Mouse (Mus musculus): ENCODE data around the gene 1700019N19Rik. TPM values are rescaled to one million over a fixed set of nuclear protein-coding genes. Genes with fewer than 3 reads are reported as not detected.
A peak's percentile ranks its signal among the peaks of the same experiment; 100 is the strongest.

Gene 1700019N19Rik
- polyA plus RNA-seq, 1 experiment from 2014 or later: not detected

GRCm38 (mm10) chr19:58789194-58789593, 5.1 kb downstream of the 1700019N19Rik start:
- H3K4me2 ChIP-seq (ENCODE audit: low read depth, low read length): no peak overlapping the region
- H3K4me3 ChIP-seq (ENCODE audit: low read depth, low read length): no peak overlapping the region
- DNase-seq (ENCODE audit: low spot score) (no peak), ATAC-seq (replicated peaks; ENCODE audit: insufficient number of reproducible peaks, low FRiP score, low TSS enrichment, low read depth) (no peak)
- 74% methylated on average over 11 of the region's 11 CpGs for WGBS
- no peak overlapping the region for H3K27ac ChIP-seq (replicated peaks; ENCODE audit: low read depth, low read length)
- H3K9me3 ChIP-seq (replicated peaks; ENCODE audit: control insufficient read depth, low read length): no peaks in the 10 kb centered on the region
- H3K36me3 ChIP-seq (replicated peaks; ENCODE audit: control insufficient read depth, insufficient read depth, low read depth, low read length): no peaks in the 10 kb centered on the region
- H3K4me1 ChIP-seq (ENCODE audit: control insufficient read depth, insufficient read depth, low read length): no peaks in the 10 kb centered on the region
- no peak overlapping the region for H3K9ac ChIP-seq (replicated peaks; ENCODE audit: low read length)
- H3K27me3 ChIP-seq (ENCODE audit: control insufficient read depth, insufficient read depth, low read length): no peaks in the 10 kb centered on the region

GRCm38 (mm10) chr19:58783938-58784337, 10.3 kb downstream of the 1700019N19Rik start:
- ATAC-seq (replicated peaks; ENCODE audit: insufficient number of reproducible peaks, low FRiP score, low TSS enrichment, low read depth) (no peak), DNase-seq (ENCODE audit: low spot score) (no peak)
- H3K36me3 ChIP-seq (replicated peaks; ENCODE audit: control insufficient read depth, insufficient read depth, low read depth, low read length): no peaks in the 10 kb centered on the region
- H3K27ac ChIP-seq (replicated peaks; ENCODE audit: low read depth, low read length): no peak overlapping the region
- H3K4me2 ChIP-seq (ENCODE audit: low read depth, low read length): no peak overlapping the region
- H3K9ac ChIP-seq (replicated peaks; ENCODE audit: low read length): no peak overlapping the region
- no peaks in the 10 kb centered on the region for H3K27me3 ChIP-seq (ENCODE audit: control insufficient read depth, insufficient read depth, low read length)
- H3K4me3 ChIP-seq (ENCODE audit: low read depth, low read length): no peak overlapping the region
- H3K4me1 ChIP-seq (ENCODE audit: control insufficient read depth, insufficient read depth, low read length): no peaks in the 10 kb centered on the region
- WGBS: 45% methylated on average over 7 of the region's 7 CpGs
- no peaks in the 10 kb centered on the region for H3K9me3 ChIP-seq (replicated peaks; ENCODE audit: control insufficient read depth, low read length)

GRCm38 (mm10) chr19:58781566-58781965, 12.7 kb downstream of the 1700019N19Rik start:
- ATAC-seq (replicated peaks; ENCODE audit: insufficient number of reproducible peaks, low FRiP score, low TSS enrichment, low read depth) (no peak), DNase-seq (ENCODE audit: low spot score) (no peak)

GRCm38 (mm10) chr19:58776461-58776860, 17.8 kb downstream of the 1700019N19Rik start:
- ATAC-seq (replicated peaks; ENCODE audit: insufficient number of reproducible peaks, low FRiP score, low TSS enrichment, low read depth) (no peak), DNase-seq (ENCODE audit: low spot score) (no peak)
- Histone ChIP-seq H3K9me3 (replicated peaks; ENCODE audit: control insufficient read depth, low read length) (no peaks in the 10 kb centered on the region), H3K4me1 (ENCODE audit: control insufficient read depth, insufficient read depth, low read length) (no peaks in the 10 kb centered on the region), H3K4me2 (ENCODE audit: low read depth, low read length) (no peak overlapping the region), H3K4me3 (ENCODE audit: low read depth, low read length) (no peak overlapping the region), H3K36me3 (replicated peaks; ENCODE audit: control insufficient read depth, insufficient read depth, low read depth, low read length) (no peaks in the 10 kb centered on the region), H3K27ac (replicated peaks; ENCODE audit: low read depth, low read length) (no peak overlapping the region), H3K27me3 (ENCODE audit: control insufficient read depth, insufficient read depth, low read length) (no peaks in the 10 kb centered on the region), H3K9ac (replicated peaks; ENCODE audit: low read length) (no peak overlapping the region)
- WGBS: 66% methylated on average over 5 of the region's 5 CpGs

More at GRCm38 (mm10) chr19:58781566-58781965, 12.7 kb downstream of the 1700019N19Rik start:
- H3K9ac ChIP-seq (replicated peaks; ENCODE audit: low read length): no peak overlapping the region
- WGBS: 56% methylated on average over 4 of the region's 4 CpGs
- H3K27ac ChIP-seq (replicated peaks; ENCODE audit: low read depth, low read length): no peak overlapping the region
- no peak overlapping the region for H3K4me3 ChIP-seq (ENCODE audit: low read depth, low read length)
- no peaks in the 10 kb centered on the region for H3K9me3 ChIP-seq (replicated peaks; ENCODE audit: control insufficient read depth, low read length)
- H3K4me2 ChIP-seq (ENCODE audit: low read depth, low read length): no peak overlapping the region
- no peaks in the 10 kb centered on the region for H3K4me1 ChIP-seq (ENCODE audit: control insufficient read depth, insufficient read depth, low read length)
- H3K36me3 ChIP-seq (replicated peaks; ENCODE audit: control insufficient read depth, insufficient read depth, low read depth, low read length): no peaks in the 10 kb centered on the region
- no peaks in the 10 kb centered on the region for H3K27me3 ChIP-seq (ENCODE audit: control insufficient read depth, insufficient read depth, low read length)

GRCm38 (mm10) chr19:58767329-58767728, 26.9 kb downstream of the 1700019N19Rik start:
- Histone ChIP-seq H3K9ac (replicated peaks; ENCODE audit: low read length) (no peak overlapping the region), H3K9me3 (replicated peaks; ENCODE audit: control insufficient read depth, low read length) (no peaks in the 10 kb centered on the region), H3K27me3 (ENCODE audit: control insufficient read depth, insufficient read depth, low read length) (no peaks in the 10 kb centered on the region), H3K4me1 (ENCODE audit: control insufficient read depth, insufficient read depth, low read length) (no peaks in the 10 kb centered on the region), H3K4me2 (ENCODE audit: low read depth, low read length) (no peak overlapping the region), H3K36me3 (replicated peaks; ENCODE audit: control insufficient read depth, insufficient read depth, low read depth, low read length) (no peaks in the 10 kb centered on the region), H3K4me3 (ENCODE audit: low read depth, low read length) (no peak overlapping the region), H3K27ac (replicated peaks; ENCODE audit: low read depth, low read length) (no peak overlapping the region)
- 67% methylated on average over 6 of the region's 6 CpGs for WGBS
- ATAC-seq (replicated peaks; ENCODE audit: insufficient number of reproducible peaks, low FRiP score, low TSS enrichment, low read depth) (no peak), DNase-seq (ENCODE audit: low spot score) (no peak)

- H3K27ac ChIP-seq (replicated peaks; ENCODE audit: low read depth, low read length): no peak overlapping the region
- ATAC-seq (replicated peaks; ENCODE audit: insufficient number of reproducible peaks, low FRiP score, low TSS enrichment, low read depth) (peak; percentile 54; the same call in 1 of the 2 replicates), DNase-seq (ENCODE audit: low spot score) (peak; percentile 78)
- no peaks in the 10 kb centered on the region for H3K9me3 ChIP-seq (replicated peaks; ENCODE audit: control insufficient read depth, low read length)
- 9% methylated on average over 12 of the region's 12 CpGs for WGBS
- H3K9ac ChIP-seq (replicated peaks; ENCODE audit: low read length): no peak overlapping the region
- no peak overlapping the region for H3K4me3 ChIP-seq (ENCODE audit: low read depth, low read length)
- no peak overlapping the region for H3K4me2 ChIP-seq (ENCODE audit: low read depth, low read length)
- H3K27me3 ChIP-seq (ENCODE audit: control insufficient read depth, insufficient read depth, low read length): no peaks in the 10 kb centered on the region
- no peaks in the 10 kb centered on the region for H3K4me1 ChIP-seq (ENCODE audit: control insufficient read depth, insufficient read depth, low read length)
- H3K36me3 ChIP-seq (replicated peaks; ENCODE audit: control insufficient read depth, insufficient read depth, low read depth, low read length): no peaks in the 10 kb centered on the region
Observed at GRCm38 (mm10) chr19:58762848-58763541, 31.3 kb downstream of the 1700019N19Rik start.

- no peak overlapping the region for H3K9ac ChIP-seq (replicated peaks; ENCODE audit: low read length)
- H3K27me3 ChIP-seq (ENCODE audit: control insufficient read depth, insufficient read depth, low read length): no peaks in the 10 kb centered on the region
- H3K4me2 ChIP-seq (ENCODE audit: low read depth, low read length): no peak overlapping the region
- no peaks in the 10 kb centered on the region for H3K4me1 ChIP-seq (ENCODE audit: control insufficient read depth, insufficient read depth, low read length)
- no peak for ATAC-seq (replicated peaks; ENCODE audit: insufficient number of reproducible peaks, low FRiP score, low TSS enrichment, low read depth)
- H3K27ac ChIP-seq (replicated peaks; ENCODE audit: low read depth, low read length): no peak overlapping the region
- no peaks in the 10 kb centered on the region for H3K9me3 ChIP-seq (replicated peaks; ENCODE audit: control insufficient read depth, low read length)
- WGBS: 17% methylated on average over 6 of the region's 6 CpGs
- DNase-seq (ENCODE audit: low spot score): no peak
- no peak overlapping the region for H3K4me3 ChIP-seq (ENCODE audit: low read depth, low read length)
- H3K36me3 ChIP-seq (replicated peaks; ENCODE audit: control insufficient read depth, insufficient read depth, low read depth, low read length): no peaks in the 10 kb centered on the region
Observed at GRCm38 (mm10) chr19:58762316-58762715, 31.9 kb downstream of the 1700019N19Rik start.

GRCm38 (mm10) chr19:58759423-58759822, 34.8 kb downstream of the 1700019N19Rik start, which contains the start of gene Pnliprp2:
Pnliprp2 (plus strand) TSS chr19:58759719.
- no peaks in the 10 kb centered on the region for H3K9me3 ChIP-seq (replicated peaks; ENCODE audit: control insufficient read depth, low read length)
- no peak within 1 kb of the TSS for H3K27ac ChIP-seq (replicated peaks; ENCODE audit: low read depth, low read length)
- no peak within 1 kb of the TSS for H3K9ac ChIP-seq (replicated peaks; ENCODE audit: low read length)
- WGBS: 60% methylated on average over 9 of the region's 9 CpGs
- no peak for ATAC-seq (replicated peaks; ENCODE audit: insufficient number of reproducible peaks, low FRiP score, low TSS enrichment, low read depth)
- no peaks in the 10 kb centered on the region for H3K4me1 ChIP-seq (ENCODE audit: control insufficient read depth, insufficient read depth, low read length)
- H3K36me3 ChIP-seq (replicated peaks; ENCODE audit: control insufficient read depth, insufficient read depth, low read depth, low read length): no peaks in the 10 kb centered on the region
- H3K27me3 ChIP-seq (ENCODE audit: control insufficient read depth, insufficient read depth, low read length): no peaks in the 10 kb centered on the region
- no peak within 1 kb of the TSS for H3K4me2 ChIP-seq (ENCODE audit: low read depth, low read length)
- no peak for DNase-seq (ENCODE audit: low spot score)
- H3K4me3 ChIP-seq (ENCODE audit: low read depth, low read length): no peak within 1 kb of the TSS

All from embryonic facial prominence, embryonic 11.5 days (tissue).